Mouse (Mus musculus) right cerebral cortex, adult 18-20 months (tissue): ENCODE results near the gene Cachd1.

ENCODE experiments used
- DNase-seq: peaks from one replicate; pipeline ENCODE4 v3.0.0; 2022; ENCODE audit warnings: mixed read lengths

Cachd1 gene

DNA sequence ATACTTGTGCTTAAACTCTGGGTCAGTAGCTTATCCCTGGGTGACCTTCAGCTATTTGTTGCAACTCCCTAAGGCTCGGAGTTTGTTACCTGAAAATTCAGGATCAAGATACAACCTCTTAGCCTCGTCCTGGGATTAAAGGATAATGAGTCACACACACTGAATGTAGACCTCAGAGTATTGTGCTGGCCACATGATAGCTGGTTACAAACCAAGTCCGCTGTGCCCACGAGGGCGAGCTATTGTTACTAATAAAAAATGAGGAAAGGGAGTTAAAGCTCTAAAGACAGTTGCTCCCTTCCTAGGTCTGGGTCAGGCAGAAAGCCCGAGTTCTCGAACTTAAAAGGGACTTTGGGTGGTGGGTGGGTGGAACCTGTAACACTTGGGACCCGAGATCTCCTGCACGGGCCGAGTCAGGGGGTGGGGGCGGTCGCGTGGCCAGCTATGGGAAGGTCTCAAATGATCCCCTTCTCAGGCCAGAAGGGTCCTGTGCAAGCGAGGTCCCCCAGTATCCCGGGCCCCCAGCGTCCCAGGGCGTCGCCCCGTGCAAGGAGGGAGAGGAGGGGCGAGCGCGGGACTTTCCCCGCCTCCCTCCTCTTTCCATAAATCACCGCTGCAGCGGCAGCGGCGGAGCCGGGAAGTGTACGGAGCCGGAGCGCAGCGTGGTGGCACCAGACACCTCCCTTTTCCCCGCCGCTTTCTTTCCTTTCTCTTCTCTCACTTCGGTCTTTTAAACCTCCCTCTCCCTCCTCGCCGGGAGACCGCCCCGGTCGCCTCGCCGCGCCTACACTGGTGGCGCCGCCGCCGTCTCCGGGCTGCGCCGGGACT is at the start of gene Cachd1:
TSS of gene Cachd1 (plus strand) at position 633 of the 828 bp plus-strand sequence.
- peak; percentile 56 for DNase-seq

GRCm38 (mm10) chr4:100728896-100729479 is 47.5 kb upstream of the Cachd1 start:
- DNase-seq = no peak

GRCm38 (mm10) chr4:100735098-100735935 is 41.2 kb upstream of the Cachd1 start:
- DNase-seq = no peak

DNA sequence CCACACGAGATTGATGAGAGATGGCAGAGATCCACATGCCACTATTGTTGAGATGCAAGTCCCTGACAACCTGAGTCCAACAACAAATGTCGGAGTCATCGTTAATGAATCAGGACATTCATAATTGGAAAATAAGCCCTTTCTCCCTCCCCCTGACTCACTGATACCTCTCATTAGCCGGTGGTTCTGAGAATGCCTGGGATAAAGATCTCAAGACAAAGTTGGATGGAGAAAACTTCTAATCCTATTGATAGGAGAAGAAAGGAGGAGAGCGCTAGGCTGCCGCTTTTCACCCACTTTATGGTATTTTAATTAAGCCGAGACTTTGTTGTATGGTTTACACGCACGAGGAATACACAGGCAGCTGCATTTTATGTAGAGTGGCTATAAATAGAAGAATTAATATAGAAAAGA is 40.5 kb upstream of the Cachd1 start:
- DNase-seq = no peak

- no peak for DNase-seq
Measured at GRCm38 (mm10) chr4:100743615-100744014, 32.9 kb upstream of the Cachd1 start.

DNA sequence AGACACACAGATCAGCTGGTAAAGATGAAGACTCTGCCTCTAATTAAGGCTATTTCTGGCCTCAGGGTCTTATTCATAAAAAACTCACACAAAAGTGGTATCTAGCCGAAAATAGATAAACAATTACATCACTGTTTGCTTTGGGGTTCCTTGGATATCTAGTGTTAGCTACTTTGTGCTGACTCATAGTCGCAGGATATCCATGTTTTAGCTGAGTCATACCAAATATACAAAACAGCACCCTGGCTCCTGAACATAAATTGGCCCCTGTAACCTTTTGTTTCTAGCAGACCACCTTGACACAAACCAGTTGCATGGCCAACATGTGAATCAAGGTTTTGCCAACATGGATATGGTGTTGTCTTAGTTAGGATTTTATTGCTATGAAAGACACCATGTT is 24.2 kb upstream of the Cachd1 start:
- DNase-seq = no peak

DNA sequence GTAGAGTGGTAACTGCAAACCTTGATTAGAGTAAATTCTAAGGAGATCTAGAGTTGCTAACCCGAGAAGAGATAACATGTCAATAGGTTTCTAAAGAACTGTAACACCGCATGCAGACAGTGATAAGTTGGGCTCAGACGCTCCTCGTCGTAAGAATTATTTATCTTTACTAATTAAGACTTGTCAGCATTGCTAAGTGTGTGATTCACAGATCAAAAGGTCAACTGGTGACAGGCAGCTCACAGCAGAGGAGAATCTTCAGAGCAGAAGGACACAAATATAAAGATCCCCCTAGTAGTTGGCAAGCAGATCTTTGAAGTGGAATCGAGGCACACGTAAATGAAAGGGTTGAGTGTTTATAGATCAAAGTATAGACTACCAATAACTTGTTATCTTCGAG is 20.8 kb upstream of the Cachd1 start:
- DNase-seq = no peak

DNA sequence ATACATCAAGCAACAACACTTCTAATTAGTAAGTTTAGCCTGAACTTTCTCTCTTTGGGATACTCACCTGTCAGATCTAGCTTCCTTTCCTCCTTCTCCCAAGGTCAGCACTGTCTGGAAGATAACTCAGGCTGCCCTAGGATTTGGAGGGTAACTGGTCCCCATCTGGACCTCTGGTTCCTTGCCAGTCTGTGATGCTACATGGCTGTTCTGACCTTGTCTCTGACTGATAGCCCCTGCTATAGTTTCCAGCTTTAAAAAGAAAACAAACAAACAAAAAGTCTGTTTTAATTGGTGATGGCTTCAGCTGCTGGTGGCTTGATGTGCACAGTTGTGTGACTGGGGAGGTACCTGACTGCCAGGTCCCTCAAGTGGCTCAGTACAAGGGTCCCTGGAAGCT is 20.0 kb upstream of the Cachd1 start:
- DNase-seq = no peak

DNA sequence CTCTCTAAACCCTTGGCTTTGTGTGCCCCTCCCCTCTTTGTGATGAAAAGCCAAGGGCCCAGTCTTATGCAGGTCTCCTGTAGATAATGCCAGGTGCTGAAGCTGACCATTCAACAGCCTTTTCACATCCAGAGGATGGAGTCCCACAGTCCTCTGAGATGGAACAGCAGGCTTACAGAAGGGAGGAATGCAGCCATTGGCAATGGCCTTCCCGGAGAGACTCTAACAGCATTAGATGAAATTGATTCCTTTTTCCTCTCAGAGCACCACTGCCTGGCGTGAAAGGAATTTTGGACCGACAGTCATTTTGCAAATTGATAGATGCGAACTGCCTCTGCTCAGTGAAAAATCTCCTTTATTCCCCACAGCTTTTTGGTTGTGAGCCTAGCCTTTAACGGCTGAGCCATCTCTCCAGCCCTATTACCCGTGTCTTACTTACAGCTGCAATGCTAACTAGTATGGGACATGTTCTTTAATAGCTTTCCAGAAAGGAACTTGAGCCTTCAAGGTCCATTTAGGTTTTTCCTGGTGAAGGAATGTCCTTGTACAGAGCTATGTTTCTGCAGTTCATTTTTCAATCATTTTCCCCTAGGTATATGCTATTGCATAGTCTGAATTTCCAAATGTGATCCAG is 18.1 kb upstream of the Cachd1 start:
- DNase-seq = no peak

- no peak for DNase-seq
Measured at GRCm38 (mm10) chr4:100759603-100760002, 16.9 kb upstream of the Cachd1 start.

DNA sequence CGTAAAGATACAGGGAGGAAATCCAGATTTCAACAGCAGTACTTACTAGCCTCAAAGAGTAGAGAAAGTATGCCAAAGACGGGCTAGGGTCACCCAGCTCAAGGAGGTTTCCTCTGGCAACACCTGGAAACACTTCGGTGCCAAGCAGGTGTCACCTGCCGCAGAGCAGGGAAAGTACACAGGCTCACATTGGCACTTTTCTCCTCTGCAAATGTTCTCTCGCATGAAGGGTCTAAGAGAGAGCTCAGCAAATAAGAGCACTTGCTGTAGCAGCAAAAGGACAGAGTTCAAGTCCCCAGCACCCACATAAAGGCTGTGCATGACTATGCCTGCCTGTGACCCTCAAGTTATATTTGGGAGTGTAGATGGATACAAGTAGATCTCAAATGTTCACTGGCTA is 16.1 kb upstream of the Cachd1 start:
- DNase-seq = no peak

GRCm38 (mm10) chr4:100768606-100769005 is 7.9 kb upstream of the Cachd1 start:
- DNase-seq = no peak

GRCm38 (mm10) chr4:100776871-100777375 is 448 bp downstream of the Cachd1 start:
- DNase-seq = no peak

DNA sequence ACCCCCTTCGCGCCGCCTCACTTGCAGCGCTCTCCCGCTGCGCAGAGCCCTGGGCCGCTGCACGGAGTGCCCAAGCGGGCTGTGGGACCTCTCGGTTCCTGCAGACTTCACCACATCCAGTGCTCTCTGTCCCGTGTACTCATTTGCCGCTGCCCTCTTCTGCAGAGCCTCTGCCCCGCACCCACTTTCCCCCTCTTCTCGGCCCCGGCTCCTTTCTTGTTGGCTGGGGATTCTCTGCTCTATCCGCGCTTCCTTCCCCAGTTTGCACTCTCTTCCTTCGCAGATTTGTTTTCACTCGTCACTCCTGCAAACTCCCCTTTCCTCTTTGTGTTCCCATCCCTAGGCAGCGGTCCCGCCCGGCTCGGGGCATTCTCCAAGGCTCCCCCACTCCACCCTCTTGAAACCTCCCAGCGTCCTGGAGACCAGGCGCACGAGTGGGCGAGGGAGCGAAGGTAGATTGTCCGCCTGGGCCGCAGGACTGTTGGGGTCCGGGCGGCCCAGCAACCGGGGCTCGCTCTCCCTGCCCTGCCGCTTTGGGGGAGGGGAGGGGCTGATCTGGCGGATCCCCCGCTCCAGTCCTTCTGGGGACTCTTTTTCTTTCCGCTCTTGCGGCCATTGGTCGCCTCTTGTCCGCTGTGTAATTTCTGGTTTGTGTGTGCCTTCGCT is 1.0 kb downstream of the Cachd1 start:
- peak; percentile 31 for DNase-seq

DNA sequence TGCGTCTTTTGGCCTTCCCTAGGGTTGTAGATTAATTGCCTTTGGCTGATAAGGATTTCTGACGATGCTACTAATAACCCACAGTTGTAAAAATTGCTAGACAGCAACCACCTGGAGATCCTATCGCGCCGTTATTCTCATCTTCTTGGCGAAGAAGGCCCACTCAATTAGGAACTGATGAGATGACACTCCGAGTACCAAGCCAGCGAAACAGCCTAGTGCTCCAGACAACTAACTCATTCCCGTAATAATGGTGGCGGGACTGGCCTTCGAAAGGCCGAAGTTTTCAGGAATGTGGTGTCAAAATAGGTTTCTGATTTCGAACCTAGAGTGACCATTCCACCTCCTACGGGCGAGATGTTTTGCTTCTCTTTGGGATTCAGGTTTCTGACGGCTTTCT is 1.6 kb downstream of the Cachd1 start:
- no peak for DNase-seq

- DNase-seq = no peak
Measured at GRCm38 (mm10) chr4:100779023-100779422, 2.5 kb downstream of the Cachd1 start.

GRCm38 (mm10) chr4:100779695-100780094 is 3.2 kb downstream of the Cachd1 start:
- no peak for DNase-seq

GRCm38 (mm10) chr4:100780911-100781310 is 4.4 kb downstream of the Cachd1 start:
- no peak for DNase-seq

- no peak for DNase-seq
Measured at GRCm38 (mm10) chr4:100782348-100782747, 5.9 kb downstream of the Cachd1 start.

GRCm38 (mm10) chr4:100782891-100783290 is 6.4 kb downstream of the Cachd1 start:
- DNase-seq = no peak

DNA sequence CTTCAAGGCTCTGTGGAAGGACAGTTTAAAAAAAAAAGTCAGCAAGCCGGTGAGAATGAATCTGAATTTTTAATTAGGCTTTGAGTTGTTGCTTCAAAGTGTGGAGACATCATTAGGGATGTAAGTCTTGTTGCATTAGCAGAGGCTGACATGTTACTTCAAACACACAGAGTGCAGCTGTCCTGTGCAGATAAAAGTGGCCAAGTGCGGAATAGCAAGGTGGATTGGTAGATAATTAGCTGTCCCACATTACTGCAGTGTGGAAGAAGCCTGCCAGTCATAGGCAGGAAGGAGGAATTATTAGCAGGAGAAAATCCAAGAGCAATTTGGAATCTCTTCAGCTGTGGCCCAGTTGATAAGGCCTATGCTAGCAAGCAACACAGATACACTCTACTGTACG is 10.7 kb downstream of the Cachd1 start:
- no peak for DNase-seq

DNA sequence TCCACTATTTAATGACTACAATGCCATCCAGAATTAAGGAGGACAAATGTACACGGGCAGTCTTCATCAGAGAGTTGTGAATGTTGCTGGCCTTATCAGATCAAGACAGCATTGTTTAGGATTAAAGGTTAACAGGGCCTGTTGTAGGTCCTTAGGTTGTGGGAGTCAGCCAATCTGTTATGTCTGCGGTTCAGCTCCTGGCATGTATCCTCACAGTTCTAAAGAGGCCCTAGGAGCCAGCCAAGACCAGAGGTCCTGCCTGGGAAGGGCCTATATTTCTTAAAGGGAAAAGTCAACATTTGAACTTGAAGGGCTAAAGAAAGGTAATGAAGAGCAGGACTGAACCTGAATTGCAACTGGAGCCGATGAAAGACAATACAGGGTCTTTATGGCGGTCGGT is 13.7 kb downstream of the Cachd1 start:
- DNase-seq = no peak
